Mouse (Mus musculus) brain, embryonic 14.5 days (tissue): ENCODE measurements at regions not wholly inside any gene's neighbourhood (a gene's known extent, or its start where the extent isn't known, plus 50 kb on each side); places are given as distances from the start of the nearest gene placed in this dataset.

Experiments
- CTCF ChIP-seq: fragments of 200-500 bp; IDR thresholded peaks from 2 replicates; pipeline ENCODE4 v1.5.1; 2012; ENCODE audit warnings: inconsistent platforms, mild to moderate bottlenecking, moderate library complexity, borderline replicate concordance; ENCODE audit not compliant: insufficient read depth, insufficient read length; ENCODE audit errors: extremely low read depth
- POLR2A ChIP-seq: fragments of 200-500 bp; IDR thresholded peaks from 2 replicates; pipeline ENCODE4 v1.6.1; 2012; ENCODE audit warnings: mild to moderate bottlenecking, inconsistent platforms, borderline replicate concordance; ENCODE audit not compliant: poor library complexity, insufficient read depth, insufficient read length, severe bottlenecking; ENCODE audit errors: extremely low read depth

- TF ChIP-seq CTCF (no peak), POLR2A (no peak)
These were observed 1395.2 kb upstream of the Zeb2 start for GRCm38 (mm10) chr2:46512237-46513028.
